24 mouse cellular contexts compared by ENCODE assay signal in the genomic region with DNA sequence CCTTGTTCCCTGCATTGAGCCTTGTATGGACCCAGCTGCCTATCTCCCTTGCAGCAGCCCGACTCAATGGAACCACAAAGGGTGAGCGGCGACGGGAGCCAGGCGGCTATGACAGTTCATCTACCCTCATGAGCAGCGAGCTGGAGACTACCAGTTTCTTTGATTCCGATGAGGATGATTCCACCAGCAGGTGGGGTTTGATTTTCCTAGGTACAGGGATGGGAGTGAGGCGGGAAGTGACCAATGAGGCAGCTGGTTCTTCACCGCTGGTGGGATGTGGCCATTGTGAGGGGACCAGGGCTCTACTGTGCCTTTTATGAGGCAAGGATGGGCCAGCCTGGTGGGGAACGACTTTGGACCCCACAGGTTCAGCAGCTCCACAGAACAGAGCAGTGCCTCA.
"Had no signal": no experiment of that assay in that cellular context is flagged by ENCODE, and none has a peak within 500 bp of the region (broad histone marks: within the 10 kb centered on the region; RNA-seq: fewer than 3 reads in every experiment).

No protein-coding gene starts in this region.

- H3K9me3 ChIP-seq: heart, embryonic 13.5 days; heart, embryonic 15.5 days; hindbrain, embryonic 13.5 days; hindbrain, embryonic 15.5 days; intestine, embryonic 15.5 days; limb, embryonic 13.5 days; limb, embryonic 15.5 days; liver, embryonic 12.5 days had no signal

- H3K4me2 ChIP-seq: heart, embryonic 11.5 days; heart, embryonic 13.5 days; heart, embryonic 15.5 days; hindbrain, embryonic 13.5 days; hindbrain, embryonic 15.5 days; intestine, embryonic 15.5 days; limb, embryonic 13.5 days; limb, embryonic 15.5 days; liver, embryonic 12.5 days had no signal

- H3K27me3 ChIP-seq: heart, embryonic 13.5 days; heart, embryonic 15.5 days; hindbrain, embryonic 13.5 days; hindbrain, embryonic 15.5 days; intestine, embryonic 15.5 days; limb, embryonic 13.5 days; limb, embryonic 15.5 days; liver, embryonic 12.5 days had no signal

- ATAC-seq: inflammation-experienced regulatory T-cells, adult 6 months; intestine, postnatal 0 days; liver, embryonic 12.5 days had no signal

- H3K9ac ChIP-seq: heart, embryonic 13.5 days; heart, embryonic 15.5 days; hindbrain, embryonic 13.5 days; hindbrain, embryonic 15.5 days; intestine, embryonic 15.5 days; limb, embryonic 13.5 days; limb, embryonic 15.5 days; liver, embryonic 12.5 days; liver, embryonic 14.5 days had no signal

- H3K27ac ChIP-seq: heart, adult 2 months; heart, embryonic 13.5 days; heart, embryonic 15.5 days; hindbrain, embryonic 13.5 days; hindbrain, embryonic 15.5 days; intestine, embryonic 15.5 days; layer of hippocampus, adult 2 months; left cerebral cortex, adult 2 months; limb, embryonic 13.5 days; limb, embryonic 15.5 days; liver, embryonic 12.5 days; liver, embryonic 14.5 days had no signal

- H3K4me3 ChIP-seq: heart, adult 2 months; heart, embryonic 13.5 days; heart, embryonic 15.5 days; hindbrain, embryonic 13.5 days; hindbrain, embryonic 15.5 days; intestine, embryonic 15.5 days; layer of hippocampus, adult 2 months; left cerebral cortex, adult 2 months; limb, embryonic 13.5 days; limb, embryonic 15.5 days; liver, embryonic 12.5 days had no signal

- H3K4me1 ChIP-seq: intestine, embryonic 15.5 days had no signal

- DNase-seq: gastrocnemius, postnatal 14 days; gastrocnemius, postnatal 36 days; heart, adult 2 months; heart, postnatal 14 days; heart, postnatal 36 days; kidney, adult 18-20 months; kidney, adult 8-10 months; kidney, postnatal 10 days; kidney, postnatal 4 days; left cerebral cortex, postnatal 4 days had no signal
